Mouse (Mus musculus) neural tube, embryonic 12.5 days (tissue): Measurements from ENCODE around the gene Macrod2. TPM values are rescaled to one million over a fixed set of nuclear protein-coding genes. Genes with fewer than 3 reads are reported as not detected.

Experiments used
- ATAC-seq: fragments of 200-750 bp; cut with Nextera tagmentation; 2 replicates; pipeline ENCODE4 v1.8.0; 2017; ENCODE audit warnings: low read depth, mild to moderate bottlenecking, moderate TSS enrichment, moderate library complexity; ENCODE audit not compliant: low FRiP score
- H3K27ac ChIP-seq: fragments of 300-500 bp; sonication (generic); 2 replicates; pipeline ENCODE4 v1.5.1; 2016
- H3K27me3 ChIP-seq: fragments of 300-500 bp; sonication (generic); replicated peaks from 2 replicates; pipeline ENCODE4 v1.6.1; 2016; ENCODE audit warnings: mild to moderate bottlenecking
- H3K36me3 ChIP-seq: fragments of 300-500 bp; sonication (generic); 2 replicates; pipeline ENCODE4 v1.6.1; 2016; ENCODE audit warnings: mild to moderate bottlenecking
- H3K4me1 ChIP-seq: fragments of 300-500 bp; sonication (generic); 2 replicates; pipeline ENCODE4 v1.6.1; 2016
- H3K4me2 ChIP-seq: fragments of 300-500 bp; sonication (generic); replicated peaks from 2 replicates; pipeline ENCODE4 v1.6.1; 2016; ENCODE audit warnings: mild to moderate bottlenecking
- H3K4me3 ChIP-seq: fragments of 300-500 bp; sonication (generic); 2 replicates; pipeline ENCODE4 v1.5.1; 2016
- H3K9ac ChIP-seq: fragments of 300-500 bp; sonication (generic); 2 replicates; pipeline ENCODE4 v1.6.1; 2016; ENCODE audit warnings: mild to moderate bottlenecking
- H3K9me3 ChIP-seq: fragments of 300-500 bp; sonication (generic); 2 replicates; pipeline ENCODE4 v1.6.1; 2016; ENCODE audit warnings: mild to moderate bottlenecking
- WGBS: fragments of 180-500 bp; shearing (Covaris S2); methylation state at CpG from one replicate; pipeline ENCODE4 v1.1.7; 2016; 5-methylcytosine and 5-hydroxymethylcytosine counted together
- polyA plus RNA-seq: library from polyadenylated mRNA; unstranded; fragments of >200 nt; fragmentation: Nextera tagmentation; extraction: Ambion mirVana; gene quantifications from 2 replicates; pipeline ENCODE4 v1.2.1, GENCODE M21; 2016

The Macrod2 gene
- polyA plus RNA-seq, 1 experiment from 2014 or later = 53.8 TPM

GRCm38 (mm10) chr2:141337708-141338107 lies 942.6 kb downstream of the Macrod2 start:
- no peaks in the 10 kb centered on the region for H3K36me3 ChIP-seq
- H3K9me3 ChIP-seq = no peaks in the 10 kb centered on the region
- no peak overlapping the region for H3K27ac ChIP-seq
- no peaks in the 10 kb centered on the region for H3K27me3 ChIP-seq
- no peak overlapping the region for H3K4me2 ChIP-seq
- H3K4me3 ChIP-seq = no peak overlapping the region
- ATAC-seq = no peak
- no peak overlapping the region for H3K9ac ChIP-seq
- 71% methylated on average over 3 of the region's 3 CpGs for WGBS
- no peaks in the 10 kb centered on the region for H3K4me1 ChIP-seq

- Histone ChIP-seq H3K9ac (no peak overlapping the region), H3K4me3 (no peak overlapping the region), H3K27me3 (no peaks in the 10 kb centered on the region), H3K36me3 (no peaks in the 10 kb centered on the region), H3K4me1 (no peaks in the 10 kb centered on the region), H3K4me2 (no peak overlapping the region), H3K27ac (no peak overlapping the region), H3K9me3 (no peaks in the 10 kb centered on the region)
- peak; percentile 86 for ATAC-seq
- WGBS = 67% methylated on average over 10 of the region's 10 CpGs
Measured at GRCm38 (mm10) chr2:141343988-141344535, 949.0 kb downstream of the Macrod2 start.

GRCm38 (mm10) chr2:141352623-141353022 lies 957.5 kb downstream of the Macrod2 start:
- Histone ChIP-seq H3K36me3 (no peaks in the 10 kb centered on the region), H3K9ac (no peak overlapping the region), H3K9me3 (no peaks in the 10 kb centered on the region), H3K27ac (no peak overlapping the region), H3K4me1 (no peaks in the 10 kb centered on the region), H3K27me3 (no peaks in the 10 kb centered on the region), H3K4me2 (no peak overlapping the region), H3K4me3 (no peak overlapping the region)
- ATAC-seq = no peak
- 71% methylated on average over 2 of the region's 2 CpGs for WGBS

- Histone ChIP-seq H3K4me1 (no peaks in the 10 kb centered on the region), H3K9ac (no peak overlapping the region), H3K9me3 (no peaks in the 10 kb centered on the region), H3K27ac (no peak overlapping the region), H3K4me3 (no peak overlapping the region), H3K27me3 (no peaks in the 10 kb centered on the region), H3K36me3 (no peaks in the 10 kb centered on the region), H3K4me2 (no peak overlapping the region)
- WGBS = 92% methylated on average over 2 of the region's 2 CpGs
- no peak for ATAC-seq
Measured at GRCm38 (mm10) chr2:141388632-141389031, 993.5 kb downstream of the Macrod2 start.

GRCm38 (mm10) chr2:141391229-141391628 lies 996.1 kb downstream of the Macrod2 start:
- no peak for ATAC-seq
- H3K27me3 ChIP-seq = no peaks in the 10 kb centered on the region
- 84% methylated on average over 4 of the region's 4 CpGs for WGBS
- no peaks in the 10 kb centered on the region for H3K4me1 ChIP-seq
- no peaks in the 10 kb centered on the region for H3K36me3 ChIP-seq
- H3K4me2 ChIP-seq = no peak overlapping the region
- no peaks in the 10 kb centered on the region for H3K9me3 ChIP-seq
- no peak overlapping the region for H3K27ac ChIP-seq
- no peak overlapping the region for H3K9ac ChIP-seq
- H3K4me3 ChIP-seq = no peak overlapping the region

GRCm38 (mm10) chr2:141394806-141395205 lies 999.7 kb downstream of the Macrod2 start:
- WGBS = 55% methylated on average over 1 of the region's 1 CpGs
- H3K9me3 ChIP-seq = no peaks in the 10 kb centered on the region
- H3K27ac ChIP-seq = no peak overlapping the region
- H3K9ac ChIP-seq = no peak overlapping the region
- H3K4me1 ChIP-seq = no peaks in the 10 kb centered on the region
- no peak overlapping the region for H3K4me3 ChIP-seq
- no peaks in the 10 kb centered on the region for H3K27me3 ChIP-seq
- no peak overlapping the region for H3K4me2 ChIP-seq
- no peak for ATAC-seq
- no peaks in the 10 kb centered on the region for H3K36me3 ChIP-seq

- 8% methylated on average over 2 of the region's 2 CpGs for WGBS
- no peak overlapping the region for H3K9ac ChIP-seq
- no peak for ATAC-seq
- no peak overlapping the region for H3K4me2 ChIP-seq
- H3K27ac ChIP-seq = no peak overlapping the region
- H3K9me3 ChIP-seq = no peaks in the 10 kb centered on the region
- H3K27me3 ChIP-seq = no peaks in the 10 kb centered on the region
- no peaks in the 10 kb centered on the region for H3K36me3 ChIP-seq
- no peaks in the 10 kb centered on the region for H3K4me1 ChIP-seq
- H3K4me3 ChIP-seq = no peak overlapping the region
Measured at GRCm38 (mm10) chr2:141408766-141409165, 1013.7 kb downstream of the Macrod2 start.

GRCm38 (mm10) chr2:141416436-141416835 lies 1021.3 kb downstream of the Macrod2 start:
- no peaks in the 10 kb centered on the region for H3K36me3 ChIP-seq
- no peak for ATAC-seq

GRCm38 (mm10) chr2:141416855-141417544 lies 1021.9 kb downstream of the Macrod2 start:
- Histone ChIP-seq H3K4me3 (no peak overlapping the region), H3K27me3 (no peaks in the 10 kb centered on the region), H3K9me3 (no peaks in the 10 kb centered on the region), H3K36me3 (no peaks in the 10 kb centered on the region), H3K4me1 (peaks cover 4% of the 10 kb centered on the region; the same call in 1 of the 2 replicates), H3K4me2 (no peak overlapping the region), H3K9ac (no peak overlapping the region), H3K27ac (no peak overlapping the region)
- 50% methylated on average over 8 of the region's 8 CpGs for WGBS
- no peak for ATAC-seq

More at GRCm38 (mm10) chr2:141416436-141416835, 1021.3 kb downstream of the Macrod2 start:
- H3K4me1 ChIP-seq = peaks cover 4% of the 10 kb centered on the region; the same call in 1 of the 2 replicates
- H3K9me3 ChIP-seq = no peaks in the 10 kb centered on the region
- H3K9ac ChIP-seq = no peak overlapping the region
- H3K27ac ChIP-seq = no peak overlapping the region
- H3K4me2 ChIP-seq = no peak overlapping the region
- H3K4me3 ChIP-seq = no peak overlapping the region
- H3K27me3 ChIP-seq = no peaks in the 10 kb centered on the region

- Histone ChIP-seq H3K4me2 (no peak overlapping the region), H3K9me3 (no peaks in the 10 kb centered on the region), H3K27me3 (no peaks in the 10 kb centered on the region), H3K36me3 (no peaks in the 10 kb centered on the region), H3K27ac (no peak overlapping the region), H3K9ac (no peak overlapping the region), H3K4me3 (no peak overlapping the region), H3K4me1 (peaks cover 4% of the 10 kb centered on the region; the same call in 1 of the 2 replicates)
- no peak for ATAC-seq
- 80% methylated on average over 1 of the region's 1 CpGs for WGBS
Measured at GRCm38 (mm10) chr2:141419806-141420205, 1024.7 kb downstream of the Macrod2 start.

GRCm38 (mm10) chr2:141434084-141434483 lies 1039.0 kb downstream of the Macrod2 start:
- Histone ChIP-seq H3K36me3 (no peaks in the 10 kb centered on the region), H3K9ac (no peak overlapping the region), H3K4me3 (no peak overlapping the region), H3K4me1 (no peaks in the 10 kb centered on the region), H3K27me3 (no peaks in the 10 kb centered on the region), H3K27ac (no peak overlapping the region), H3K9me3 (no peaks in the 10 kb centered on the region), H3K4me2 (no peak overlapping the region)
- no peak for ATAC-seq
- 66% methylated on average over 5 of the region's 5 CpGs for WGBS

GRCm38 (mm10) chr2:141434731-141435570 lies 1039.8 kb downstream of the Macrod2 start:
- Histone ChIP-seq H3K4me1 (no peaks in the 10 kb centered on the region), H3K9ac (no peak overlapping the region), H3K4me3 (no peak overlapping the region), H3K27me3 (no peaks in the 10 kb centered on the region), H3K36me3 (no peaks in the 10 kb centered on the region), H3K9me3 (no peaks in the 10 kb centered on the region), H3K27ac (no peak overlapping the region), H3K4me2 (peak overlapping the region; percentile 7; the same call in 1 of the 2 replicates)
- ATAC-seq = peak; percentile 33; the same call in 1 of the 2 replicates
- 54% methylated on average over 16 of the region's 16 CpGs for WGBS
